Mouse (Mus musculus) layer of hippocampus, adult 9-10 months (tissue): ENCODE measurements around the gene Sh3gl2.
A peak's percentile ranks its signal among the peaks of the same experiment; 100 is the strongest.

Experiments used
- DNase-seq: peaks from one replicate; pipeline ENCODE4 v3.0.0; 2022; ENCODE audit warnings: low spot score

Gene Sh3gl2

GRCm38 (mm10) chr4:85305912-85306573 is 101.1 kb downstream of the Sh3gl2 start:
- DNase-seq, result no peak

GRCm38 (mm10) chr4:85319092-85319491 is 114.2 kb downstream of the Sh3gl2 start:
- no peak for DNase-seq

GRCm38 (mm10) chr4:85325454-85325853 is 120.5 kb downstream of the Sh3gl2 start:
- DNase-seq, result peak; percentile 47

- DNase-seq, result no peak
Measured at GRCm38 (mm10) chr4:85326052-85326451, 121.1 kb downstream of the Sh3gl2 start.

GRCm38 (mm10) chr4:85334688-85335200 is 129.8 kb downstream of the Sh3gl2 start:
- DNase-seq, result peak; percentile 18

GRCm38 (mm10) chr4:85336356-85336755 is 131.4 kb downstream of the Sh3gl2 start:
- DNase-seq, result no peak

GRCm38 (mm10) chr4:85339126-85339525 is 134.2 kb downstream of the Sh3gl2 start:
- no peak for DNase-seq

- DNase-seq, result no peak
Measured at GRCm38 (mm10) chr4:85340686-85341085, 135.8 kb downstream of the Sh3gl2 start.

- no peak for DNase-seq
Measured at GRCm38 (mm10) chr4:85345911-85346310, 141.0 kb downstream of the Sh3gl2 start.

GRCm38 (mm10) chr4:85348079-85348643 is 143.2 kb downstream of the Sh3gl2 start:
- DNase-seq, result no peak

GRCm38 (mm10) chr4:85362661-85363060 is 157.7 kb downstream of the Sh3gl2 start:
- DNase-seq, result no peak

- DNase-seq, result no peak
Measured at GRCm38 (mm10) chr4:85363205-85363604, 158.3 kb downstream of the Sh3gl2 start.

- DNase-seq, result no peak
Measured at GRCm38 (mm10) chr4:85371036-85371435, 166.1 kb downstream of the Sh3gl2 start.

GRCm38 (mm10) chr4:85374801-85375200 is 169.9 kb downstream of the Sh3gl2 start:
- DNase-seq, result no peak

- no peak for DNase-seq
Measured at GRCm38 (mm10) chr4:85376187-85376586, 171.3 kb downstream of the Sh3gl2 start.

- no peak for DNase-seq
Measured at GRCm38 (mm10) chr4:85376610-85377009, 171.7 kb downstream of the Sh3gl2 start.

GRCm38 (mm10) chr4:85385241-85385640 is 180.3 kb downstream of the Sh3gl2 start:
- DNase-seq, result no peak

GRCm38 (mm10) chr4:85387676-85388075 is 182.8 kb downstream of the Sh3gl2 start:
- no peak for DNase-seq

- no peak for DNase-seq
Measured at GRCm38 (mm10) chr4:85391795-85392194, 186.9 kb downstream of the Sh3gl2 start.

GRCm38 (mm10) chr4:85398765-85399164 is 193.8 kb downstream of the Sh3gl2 start:
- no peak for DNase-seq

- DNase-seq, result peak; percentile 44
Measured at GRCm38 (mm10) chr4:85402823-85403222, 197.9 kb downstream of the Sh3gl2 start.

GRCm38 (mm10) chr4:85404424-85405194 is 199.7 kb downstream of the Sh3gl2 start:
- peak; percentile 55 for DNase-seq

- DNase-seq, result no peak
Measured at GRCm38 (mm10) chr4:85405276-85405675, 200.3 kb downstream of the Sh3gl2 start.
